Comparison of ENCODE assay signal across 16 mouse cellular contexts in genomic region chr16:29829457-29829856, GRCm38 (mm10).
DNase-seq lines count a peak whose midpoint lies in the region; ATAC-seq and TF ChIP-seq lines count a peak whose summit lies in the region.
"Had no signal": no experiment of that assay in that cellular context is flagged by ENCODE, and none has a peak within 500 bp of the region (broad histone marks: within the 10 kb centered on the region; RNA-seq: fewer than 3 reads in every experiment).

No protein-coding gene starts in this region.

- H3K27me3 ChIP-seq in kidney, embryonic 15.5 days, result peaks cover 4% of the 10 kb centered on the region; the same call in 1 of the 2 replicates
- H3K27me3 ChIP-seq in heart, postnatal 0 days (ENCODE audit: control insufficient read depth, insufficient read depth, low read length), result no peaks in the 10 kb centered on the region
- H3K27me3 ChIP-seq in intestine, embryonic 15.5 days (replicated peaks), result no peaks in the 10 kb centered on the region
- H3K27me3 ChIP-seq: limb, embryonic 13.5 days; Patski; stomach, embryonic 15.5 days had no signal

- no peak overlapping the region for H3K9ac ChIP-seq in kidney, embryonic 15.5 days
- no peak overlapping the region for H3K9ac ChIP-seq in heart, postnatal 0 days (replicated peaks; ENCODE audit: low read depth, low read length)
- H3K9ac ChIP-seq in intestine, embryonic 15.5 days, result no peak overlapping the region
- H3K9ac ChIP-seq: forebrain, postnatal 0 days; limb, embryonic 13.5 days; liver, postnatal 0 days; stomach, embryonic 15.5 days had no signal

- peaks cover 12% of the 10 kb centered on the region for H3K4me1 ChIP-seq in kidney, embryonic 15.5 days
- H3K4me1 ChIP-seq in heart, postnatal 0 days (ENCODE audit: control insufficient read depth, insufficient read depth), result no peaks in the 10 kb centered on the region
- H3K4me1 ChIP-seq in intestine, embryonic 15.5 days (replicated peaks), result no peaks in the 10 kb centered on the region
- H3K4me1 ChIP-seq: stomach, embryonic 15.5 days had no signal

- no peaks in the 10 kb centered on the region for H3K36me3 ChIP-seq in kidney, embryonic 15.5 days
- H3K36me3 ChIP-seq in heart, postnatal 0 days (replicated peaks; ENCODE audit: control insufficient read depth, insufficient read depth, low read length), result no peaks in the 10 kb centered on the region
- H3K36me3 ChIP-seq in intestine, embryonic 15.5 days, result no peaks in the 10 kb centered on the region
- H3K36me3 ChIP-seq: embryonic facial prominence, embryonic 10.5 days; limb, embryonic 13.5 days; stomach, embryonic 15.5 days had no signal

- 84% methylated on average over 9 of the region's 9 CpGs for WGBS in kidney, embryonic 15.5 days
- WGBS in heart, postnatal 0 days, result 52% methylated on average over 9 of the region's 9 CpGs
- 84% methylated on average over 9 of the region's 9 CpGs for WGBS in intestine, embryonic 15.5 days

- DNase-seq in adrenal gland, postnatal 10 days, result peak; percentile 46
- DNase-seq in adrenal gland, adult 2 months, result no peak
- peak; percentile 54 for DNase-seq in kidney, postnatal 14 days
- DNase-seq in heart, adult 18-20 months, result peak; percentile 75 to 87
- peak; percentile 55 for DNase-seq in heart, postnatal 0 days (ENCODE audit: low spot score)
- no peak for DNase-seq in left cerebral cortex, postnatal 14 days (ENCODE audit: low spot score in 2 of 2)
- DNase-seq: forebrain, postnatal 0 days; layer of hippocampus, postnatal 36 days; liver, postnatal 0 days; thymus, postnatal 36 days had no signal

- H3K4me2 ChIP-seq in kidney, embryonic 15.5 days, result no peak overlapping the region
- H3K4me2 ChIP-seq in heart, postnatal 0 days (ENCODE audit: low read depth, low read length), result no peak overlapping the region
- H3K4me2 ChIP-seq in intestine, embryonic 15.5 days (replicated peaks), result no peak overlapping the region
- H3K4me2 ChIP-seq: limb, embryonic 13.5 days; stomach, embryonic 15.5 days had no signal

- TF ChIP-seq CTCF in heart, postnatal 0 days (IDR thresholded peaks at IDR 0.05; ENCODE audit: low read depth), result no peak

- no peak for ATAC-seq in kidney, embryonic 15.5 days (replicated peaks; ENCODE audit: low FRiP score)
- ATAC-seq in heart, postnatal 0 days (ENCODE audit: insufficient read depth, low read depth), result peak; percentile 39; the same call in 1 of the 2 replicates
- ATAC-seq in intestine, embryonic 15.5 days, result no peak
- ATAC-seq: forebrain, postnatal 0 days; liver, postnatal 0 days; Patski had no signal

- intact Hi-C loops in left cerebral cortex, postnatal 14 days (cut with DNase I), result no loop called here

- 0 out of 2 replicates have a peak, but pooled peaks cover 2% of the 10 kb centered on the region for H3K9me3 ChIP-seq in kidney, embryonic 15.5 days (replicated peaks)
- H3K9me3 ChIP-seq in heart, postnatal 0 days (replicated peaks; ENCODE audit: control insufficient read depth, low read length), result 0 out of 2 replicates have a peak, but pooled peaks cover 6% of the 10 kb centered on the region
- H3K9me3 ChIP-seq in intestine, embryonic 15.5 days, result no peaks in the 10 kb centered on the region
- H3K9me3 ChIP-seq: stomach, embryonic 15.5 days had no signal

- no peak overlapping the region for H3K4me3 ChIP-seq in kidney, embryonic 15.5 days (replicated peaks)
- H3K4me3 ChIP-seq in heart, postnatal 0 days (ENCODE audit: low read depth, low read length), result no peak overlapping the region
- no peak overlapping the region for H3K4me3 ChIP-seq in intestine, embryonic 15.5 days (replicated peaks)
- H3K4me3 ChIP-seq: embryonic facial prominence, embryonic 10.5 days; limb, embryonic 13.5 days; stomach, embryonic 15.5 days had no signal

- no peak overlapping the region for H3K27ac ChIP-seq in kidney, embryonic 15.5 days
- H3K27ac ChIP-seq in heart, postnatal 0 days (ENCODE audit: low read depth), result 0 out of 2 replicates have a peak overlapping the region, but pooled peaks have one; percentile 14
- no peak overlapping the region for H3K27ac ChIP-seq in intestine, embryonic 15.5 days
- H3K27ac ChIP-seq: embryonic facial prominence, embryonic 10.5 days; limb, embryonic 13.5 days; stomach, embryonic 15.5 days had no signal

- TF ChIP-seq EP300 in heart, postnatal 0 days (IDR thresholded peaks at IDR 0.05; ENCODE audit: low read depth), result no peak

Comparison
In these comparisons a context has a peak if more than half of its experiments do, and no peak if none do; other contexts are left out.
1. DNase-seq: peak in adrenal gland, postnatal 10 days (single experiment), kidney, postnatal 14 days (single experiment), heart, adult 18-20 months (2 of 2) and heart, postnatal 0 days (single experiment); none in adrenal gland, adult 2 months (single experiment) and left cerebral cortex, postnatal 14 days (0 of 2).